Mouse (Mus musculus) hindbrain, embryonic 12.5 days (tissue): ENCODE measurements around the gene Cep83. TPM values are rescaled to one million over a fixed set of nuclear protein-coding genes. Genes with fewer than 3 reads are reported as not detected.

ENCODE experiments used
- ATAC-seq: fragments of 200-750 bp; cut with Nextera tagmentation; 2 replicates; pipeline ENCODE4 v1.8.0; 2017; ENCODE audit warnings: moderate TSS enrichment; ENCODE audit not compliant: low FRiP score
- H3K27ac ChIP-seq: fragments of 300-500 bp; sonication (generic); 2 replicates; pipeline ENCODE4 v1.5.1; 2016; ENCODE audit warnings: mild to moderate bottlenecking
- H3K27me3 ChIP-seq: fragments of 300-500 bp; sonication (generic); 2 replicates; pipeline ENCODE4 v1.6.1; 2016; ENCODE audit warnings: mild to moderate bottlenecking
- H3K36me3 ChIP-seq: fragments of 300-500 bp; sonication (generic); 2 replicates; pipeline ENCODE4 v1.6.1; 2016; ENCODE audit warnings: mild to moderate bottlenecking
- H3K4me1 ChIP-seq: fragments of 300-500 bp; sonication (generic); 2 replicates; pipeline ENCODE4 v1.6.1; 2016
- H3K4me2 ChIP-seq: fragments of 300-500 bp; sonication (generic); replicated peaks from 2 replicates; pipeline ENCODE4 v1.6.1; 2016; ENCODE audit warnings: mild to moderate bottlenecking
- H3K4me3 ChIP-seq: fragments of 300-500 bp; sonication (generic); 2 replicates; pipeline ENCODE4 v1.5.1; 2016; ENCODE audit warnings: mild to moderate bottlenecking
- H3K9ac ChIP-seq: fragments of 300-500 bp; sonication (generic); 2 replicates; pipeline ENCODE4 v1.6.1; 2016; ENCODE audit warnings: mild to moderate bottlenecking, moderate library complexity
- H3K9me3 ChIP-seq: fragments of 300-500 bp; sonication (generic); replicated peaks from 2 replicates; pipeline ENCODE4 v1.6.1; 2016; ENCODE audit warnings: mild to moderate bottlenecking
- WGBS: fragments of 180-500 bp; shearing (Covaris S2); methylation state at CpG from one replicate; pipeline ENCODE4 v1.1.7; 2016; 5-methylcytosine and 5-hydroxymethylcytosine counted together
- polyA plus RNA-seq: library from polyadenylated mRNA; unstranded; fragments of >200 nt; fragmentation: Nextera tagmentation; extraction: Ambion mirVana; gene quantifications from 2 replicates; pipeline ENCODE4 v1.2.1, GENCODE M21; 2016

The Cep83 gene
- polyA plus RNA-seq, 1 experiment from 2014 or later: 27.2 TPM

DNA sequence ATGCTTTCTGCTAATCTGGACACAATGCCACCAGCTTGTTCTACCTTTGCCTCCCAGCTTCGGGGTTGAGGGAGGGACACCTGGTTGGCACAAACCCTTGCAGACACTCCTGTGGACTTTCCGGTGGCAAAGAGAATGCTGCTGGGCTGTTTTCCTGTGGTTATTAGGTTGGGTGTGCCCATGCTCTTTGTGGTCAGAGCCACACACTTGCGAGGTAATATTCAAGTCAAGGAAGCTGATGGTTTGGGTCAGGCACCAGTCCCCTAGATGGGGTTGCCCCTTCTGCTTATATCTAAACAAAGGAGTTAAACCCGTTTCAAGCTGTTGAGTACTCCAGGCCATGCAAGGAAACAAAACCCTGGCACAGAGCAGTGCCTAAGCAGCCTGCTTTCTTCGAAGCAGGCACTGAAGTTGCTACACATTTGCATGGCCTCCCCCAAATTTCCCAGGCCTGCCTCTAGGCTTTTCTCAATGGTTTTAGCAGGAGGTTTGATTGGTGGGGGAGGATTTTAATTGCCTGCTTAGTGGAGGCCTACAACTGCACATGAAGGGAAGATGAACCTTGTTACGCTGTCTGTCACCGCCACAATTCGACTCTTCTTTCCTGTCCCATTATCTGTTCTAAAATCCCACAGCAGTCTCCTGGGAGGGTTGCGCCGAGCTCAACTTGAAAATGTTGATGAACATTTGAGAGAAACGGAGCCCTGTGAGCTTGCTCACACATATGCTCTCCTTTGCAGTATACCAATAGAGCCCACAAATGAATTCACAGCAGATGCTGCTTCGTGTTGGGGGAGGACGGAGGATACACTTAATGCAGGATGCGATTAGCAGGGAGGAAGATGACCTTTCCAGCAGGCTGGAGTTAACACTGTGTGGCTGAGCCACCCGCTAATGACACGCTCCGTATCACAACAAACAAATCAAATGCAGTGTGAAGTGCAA is 123.7 kb downstream of the Cep83 start:
- Histone ChIP-seq H3K36me3 (no peaks in the 10 kb centered on the region), H3K9me3 (no peaks in the 10 kb centered on the region), H3K27ac (peak overlapping the region; percentile 41; the same call in 1 of the 2 replicates), H3K4me2 (no peak overlapping the region), H3K9ac (no peak overlapping the region), H3K4me3 (no peak overlapping the region), H3K27me3 (no peaks in the 10 kb centered on the region), H3K4me1 (peaks cover 13% of the 10 kb centered on the region)
- WGBS: 55% methylated on average over 17 of the region's 17 CpGs
- ATAC-seq: peak; percentile 69

DNA sequence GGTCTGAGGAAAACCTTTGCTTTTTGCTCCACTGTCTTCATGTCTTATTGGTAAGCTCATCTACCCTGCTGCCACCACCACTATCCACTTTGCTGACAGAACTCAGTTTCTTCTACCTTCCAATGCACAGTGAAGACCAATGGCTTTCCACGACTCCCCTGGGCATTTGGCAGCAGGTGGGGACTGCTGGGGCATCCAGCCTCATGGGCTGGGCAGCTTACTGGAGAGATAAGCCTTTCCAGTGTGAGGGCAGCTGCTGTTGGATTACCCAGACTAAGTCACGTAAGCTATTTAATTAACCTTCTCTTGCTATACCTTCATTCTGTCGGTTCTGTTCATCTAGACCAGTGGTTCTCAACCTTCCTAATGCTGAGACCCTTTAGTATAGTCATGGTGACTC is 129.7 kb downstream of the Cep83 start:
- Histone ChIP-seq H3K4me2 (no peak overlapping the region), H3K9me3 (no peaks in the 10 kb centered on the region), H3K4me1 (peaks cover 2% of the 10 kb centered on the region; the same call in 1 of the 2 replicates), H3K27me3 (no peaks in the 10 kb centered on the region), H3K9ac (no peak overlapping the region), H3K4me3 (no peak overlapping the region), H3K36me3 (no peaks in the 10 kb centered on the region), H3K27ac (no peak overlapping the region)
- no peak for ATAC-seq
- WGBS: 89% methylated on average over 3 of the region's 3 CpGs

DNA sequence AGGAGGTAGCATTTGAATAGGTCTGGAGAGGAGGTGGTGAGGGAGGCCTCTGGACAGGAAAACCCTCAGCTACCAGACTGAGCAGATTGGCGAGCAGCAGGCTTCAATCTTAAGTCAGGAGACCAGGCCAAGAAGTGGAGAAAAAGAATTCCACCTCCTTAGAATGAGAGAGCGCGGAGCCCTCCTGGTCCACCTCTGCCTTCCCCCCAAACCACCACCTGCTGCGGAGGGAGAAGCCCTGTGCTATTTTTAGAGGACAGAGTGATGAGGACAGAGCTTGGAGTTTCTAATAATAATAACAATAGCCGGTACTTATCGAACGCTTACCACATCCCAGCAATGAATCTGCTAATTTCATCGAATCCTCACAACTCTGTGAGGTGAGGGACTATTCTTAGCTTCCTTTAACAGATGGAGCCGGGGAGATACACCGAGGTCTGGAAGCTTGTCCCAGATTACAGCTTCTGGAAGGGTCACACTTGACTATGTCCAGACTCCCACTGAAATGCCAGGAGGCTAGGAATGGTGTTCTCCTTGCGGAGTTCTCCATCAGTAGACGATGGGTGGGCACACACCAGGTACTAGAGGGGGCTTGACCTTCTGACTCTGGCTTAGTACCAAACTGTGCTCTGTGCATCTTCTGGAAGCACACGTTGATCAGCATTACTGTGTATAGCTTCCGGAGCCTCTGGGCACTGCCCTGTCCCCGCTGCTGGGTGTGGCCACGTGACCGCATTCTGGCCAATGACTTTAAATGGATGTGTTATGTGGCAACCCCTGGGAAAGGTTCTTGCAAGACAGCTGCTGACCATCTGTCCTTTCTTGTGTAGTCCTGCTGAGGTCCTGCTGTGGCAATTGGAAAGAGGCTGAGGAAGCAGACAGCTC is 130.6 kb downstream of the Cep83 start:
- ATAC-seq: no peak
- Histone ChIP-seq H3K36me3 (no peaks in the 10 kb centered on the region), H3K4me1 (peaks cover 2% of the 10 kb centered on the region; the same call in 1 of the 2 replicates), H3K4me2 (no peak overlapping the region), H3K27ac (no peak overlapping the region), H3K9ac (no peak overlapping the region), H3K27me3 (no peaks in the 10 kb centered on the region), H3K9me3 (no peaks in the 10 kb centered on the region), H3K4me3 (no peak overlapping the region)
- 83% methylated on average over 17 of the region's 17 CpGs for WGBS

DNA sequence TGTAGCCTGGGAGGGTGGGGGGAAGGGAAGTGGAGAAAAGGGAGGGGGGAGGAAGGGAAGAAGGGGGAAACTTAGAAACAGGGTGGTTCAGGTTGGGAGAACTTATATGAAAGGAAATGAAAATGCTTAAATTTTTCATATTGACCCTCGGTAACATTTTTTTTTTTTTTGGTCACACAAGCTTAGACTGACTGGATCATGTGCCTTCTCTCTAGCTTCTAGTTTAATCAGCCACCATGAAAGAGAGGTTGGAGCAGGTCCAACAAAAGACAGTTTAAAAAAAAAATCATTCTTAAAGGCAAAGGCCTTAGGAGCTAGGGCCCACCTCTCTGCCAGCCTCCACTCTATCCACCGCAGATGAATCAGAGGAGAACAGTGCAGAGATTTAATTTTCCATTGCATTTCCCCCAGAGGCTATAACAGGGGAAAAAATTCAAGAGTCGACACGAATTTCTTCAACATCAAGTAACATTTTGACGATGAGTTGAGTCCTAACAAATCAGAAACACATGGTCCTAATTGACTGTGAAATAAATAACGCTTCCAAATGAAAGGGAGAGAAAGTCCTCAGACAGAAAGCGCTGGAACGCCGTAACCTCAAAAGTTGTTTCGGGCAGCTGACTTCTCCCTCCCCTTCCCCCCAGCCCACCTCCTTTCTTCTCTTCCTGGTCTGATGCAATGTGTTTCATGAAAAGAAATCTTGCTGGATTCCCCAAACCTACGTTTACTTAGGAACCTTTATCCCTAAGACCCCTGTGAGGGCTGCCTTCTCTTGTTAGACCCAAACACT is 135.7 kb downstream of the Cep83 start:
- H3K4me3 ChIP-seq: no peak overlapping the region
- no peak overlapping the region for H3K4me2 ChIP-seq
- no peak for ATAC-seq
- no peaks in the 10 kb centered on the region for H3K27me3 ChIP-seq
- 0 out of 2 replicates have a peak, but pooled peaks cover 6% of the 10 kb centered on the region for H3K36me3 ChIP-seq
- WGBS: 55% methylated on average over 11 of the region's 11 CpGs
- H3K4me1 ChIP-seq: peaks cover 3% of the 10 kb centered on the region; the same call in 1 of the 2 replicates
- no peak overlapping the region for H3K27ac ChIP-seq
- H3K9me3 ChIP-seq: no peaks in the 10 kb centered on the region
- no peak overlapping the region for H3K9ac ChIP-seq

DNA sequence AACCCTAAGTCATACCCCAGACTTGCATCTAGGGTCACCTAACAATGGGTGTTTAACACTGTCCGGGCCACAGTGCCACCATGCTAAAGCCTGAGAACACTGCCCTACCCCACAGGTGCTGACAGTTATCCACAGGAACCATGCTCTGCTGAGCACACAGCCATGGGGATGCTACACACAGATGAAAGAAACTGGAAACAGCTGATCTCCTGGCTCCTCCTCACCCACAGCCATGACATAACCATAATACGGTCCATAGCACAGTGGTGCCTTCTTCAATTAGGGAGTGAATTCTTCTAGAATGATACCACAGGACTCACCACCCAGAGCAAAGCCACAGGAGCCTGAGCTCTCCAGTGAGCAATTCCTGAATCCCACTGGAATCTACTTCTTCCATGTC is 137.5 kb downstream of the Cep83 start:
- Histone ChIP-seq H3K4me1 (peaks cover 6% of the 10 kb centered on the region; the same call in 1 of the 2 replicates), H3K9ac (no peak overlapping the region), H3K27ac (no peak overlapping the region), H3K4me2 (no peak overlapping the region), H3K36me3 (0 out of 2 replicates have a peak, but pooled peaks cover 6% of the 10 kb centered on the region), H3K27me3 (no peaks in the 10 kb centered on the region), H3K4me3 (no peak overlapping the region), H3K9me3 (no peaks in the 10 kb centered on the region)
- no peak for ATAC-seq
- 87% methylated on average over 2 of the region's 2 CpGs for WGBS

- H3K4me3 ChIP-seq: no peak overlapping the region
- WGBS: 88% methylated on average over 12 of the region's 12 CpGs
- no peak overlapping the region for H3K27ac ChIP-seq
- peaks cover 6% of the 10 kb centered on the region; the same call in 1 of the 2 replicates for H3K4me1 ChIP-seq
- H3K27me3 ChIP-seq: no peaks in the 10 kb centered on the region
- H3K9ac ChIP-seq: no peak overlapping the region
- H3K4me2 ChIP-seq: no peak overlapping the region
- ATAC-seq: no peak
- 0 out of 2 replicates have a peak, but pooled peaks cover 6% of the 10 kb centered on the region for H3K36me3 ChIP-seq
- no peaks in the 10 kb centered on the region for H3K9me3 ChIP-seq
Measured at GRCm38 (mm10) chr10:94826436-94826835, 138.0 kb downstream of the Cep83 start.

- no peaks in the 10 kb centered on the region for H3K9me3 ChIP-seq
- no peak overlapping the region for H3K4me2 ChIP-seq
- H3K9ac ChIP-seq: no peak overlapping the region
- peaks cover 6% of the 10 kb centered on the region; the same call in 1 of the 2 replicates for H3K4me1 ChIP-seq
- no peak overlapping the region for H3K4me3 ChIP-seq
- 92% methylated on average over 10 of the region's 10 CpGs for WGBS
- 0 out of 2 replicates have a peak, but pooled peaks cover 9% of the 10 kb centered on the region for H3K36me3 ChIP-seq
- H3K27me3 ChIP-seq: no peaks in the 10 kb centered on the region
- no peak overlapping the region for H3K27ac ChIP-seq
- no peak for ATAC-seq
Measured at GRCm38 (mm10) chr10:94827325-94827724, 138.9 kb downstream of the Cep83 start.

- Histone ChIP-seq H3K27me3 (no peaks in the 10 kb centered on the region), H3K36me3 (0 out of 2 replicates have a peak, but pooled peaks cover 16% of the 10 kb centered on the region), H3K9me3 (no peaks in the 10 kb centered on the region), H3K4me2 (no peak overlapping the region), H3K9ac (no peak overlapping the region), H3K4me1 (peaks cover 6% of the 10 kb centered on the region; the same call in 1 of the 2 replicates), H3K4me3 (no peak overlapping the region), H3K27ac (no peak overlapping the region)
- 89% methylated on average over 14 of the region's 14 CpGs for WGBS
- ATAC-seq: no peak
Measured at GRCm38 (mm10) chr10:94827890-94828733, 139.7 kb downstream of the Cep83 start.

DNA sequence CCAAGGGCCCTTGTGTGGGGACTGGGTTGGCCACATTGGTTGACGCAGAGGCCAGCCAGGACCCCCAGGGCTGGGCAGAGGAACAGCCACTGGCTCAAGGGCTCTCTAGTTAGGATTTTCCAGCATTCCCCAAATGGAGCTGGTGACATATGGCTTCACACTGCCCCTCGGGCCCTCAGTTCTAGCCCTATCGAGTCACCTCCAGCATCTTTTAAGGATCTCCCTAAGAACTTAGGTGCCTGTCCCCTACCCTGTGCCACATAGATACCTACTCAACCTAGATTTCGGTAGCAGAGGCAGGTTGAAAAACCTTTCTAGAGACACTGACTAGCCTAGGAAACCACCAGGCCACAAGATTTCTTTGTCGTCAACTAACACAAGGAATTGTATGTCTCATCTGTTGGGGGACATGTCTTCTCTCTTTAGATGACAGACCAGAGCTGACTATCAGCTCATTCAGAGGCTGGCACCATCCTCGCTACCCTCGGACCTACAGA is 140.3 kb downstream of the Cep83 start:
- no peak overlapping the region for H3K4me3 ChIP-seq
- no peaks in the 10 kb centered on the region for H3K9me3 ChIP-seq
- no peaks in the 10 kb centered on the region for H3K27me3 ChIP-seq
- H3K4me1 ChIP-seq: peaks cover 6% of the 10 kb centered on the region; the same call in 1 of the 2 replicates
- whole genome bisulfite sequencing: 90% methylated on average over 7 of the region's 7 CpGs
- H3K36me3 ChIP-seq: 0 out of 2 replicates have a peak, but pooled peaks cover 16% of the 10 kb centered on the region
- H3K9ac ChIP-seq: no peak overlapping the region
- no peak overlapping the region for H3K4me2 ChIP-seq
- ATAC-seq: no peak
- no peak overlapping the region for H3K27ac ChIP-seq

GRCm38 (mm10) chr10:94829407-94829806 is 141.0 kb downstream of the Cep83 start:
- no peak for ATAC-seq
- H3K4me3 ChIP-seq: no peak overlapping the region
- H3K36me3 ChIP-seq: 0 out of 2 replicates have a peak, but pooled peaks cover 16% of the 10 kb centered on the region
- H3K27me3 ChIP-seq: no peaks in the 10 kb centered on the region
- H3K9ac ChIP-seq: no peak overlapping the region
- no peak overlapping the region; the same call in 1 of the 2 replicates for H3K27ac ChIP-seq
- H3K4me2 ChIP-seq: no peak overlapping the region
- 71% methylated on average over 6 of the region's 6 CpGs for WGBS
- peaks cover 6% of the 10 kb centered on the region; the same call in 1 of the 2 replicates for H3K4me1 ChIP-seq
- H3K9me3 ChIP-seq: no peaks in the 10 kb centered on the region
